Mouse (Mus musculus) layer of hippocampus, adult 9-10 months (tissue): ENCODE measurements at regions not wholly inside any gene's neighbourhood (a gene's known extent, or its start where the extent isn't known, plus 50 kb on each side); places are given as distances from the start of the nearest gene placed in this dataset.

Experiments used
- DNase-seq: peaks from one replicate; pipeline ENCODE4 v3.0.0; 2022; ENCODE audit warnings: low spot score

GRCm38 (mm10) chr15:41154551-41155151 is 1020.5 kb downstream of the 9330182O14Rik start:
- no peak for DNase-seq

DNA sequence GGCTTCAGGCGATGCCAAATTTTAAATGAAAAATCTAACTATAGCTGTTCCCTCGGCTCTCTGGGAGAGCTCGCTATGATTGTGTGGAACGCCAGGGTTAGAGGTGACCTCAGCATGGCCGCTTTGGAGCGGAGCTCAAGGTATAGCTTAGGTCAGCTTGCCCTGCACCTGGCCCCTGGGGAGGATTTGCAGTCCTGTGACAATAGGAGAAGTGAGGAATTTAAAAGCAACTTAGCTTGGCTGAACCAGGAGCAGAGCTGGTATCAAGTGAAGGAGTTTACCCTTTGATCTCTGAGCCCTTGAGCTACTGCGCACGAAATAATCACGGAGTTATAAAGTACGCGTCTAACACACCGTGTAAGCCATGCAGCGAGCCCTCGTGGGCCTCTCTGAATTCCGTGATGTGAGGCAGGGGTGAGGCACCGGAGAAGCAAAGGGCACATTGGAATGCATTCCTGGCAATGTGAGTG is 1021.0 kb downstream of the 9330182O14Rik start:
- no peak for DNase-seq

DNA sequence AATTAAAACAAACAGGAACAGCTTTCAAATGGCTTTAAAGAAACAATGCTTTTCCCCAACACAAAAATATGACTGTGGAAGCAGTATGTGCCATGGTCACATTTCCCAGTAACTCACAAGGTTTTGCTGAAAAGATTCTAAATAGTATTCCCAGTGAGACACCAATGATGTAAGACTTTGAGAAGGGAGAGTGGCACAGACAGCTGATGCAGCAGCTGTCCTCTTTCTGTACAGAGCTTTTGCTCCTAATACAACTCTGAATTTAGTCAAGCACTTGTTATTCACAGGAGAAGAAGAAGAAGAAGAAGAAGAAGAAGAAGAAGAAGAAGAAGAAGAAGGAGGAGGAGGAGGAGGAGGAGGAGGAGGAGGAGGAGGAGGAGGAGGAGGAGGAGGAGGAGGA is 1023.6 kb downstream of the 9330182O14Rik start:
- no peak for DNase-seq

GRCm38 (mm10) chr15:41162268-41162667 is 1028.1 kb downstream of the 9330182O14Rik start:
- no peak for DNase-seq

- peak; percentile 37 for DNase-seq
Observed at GRCm38 (mm10) chr15:41162793-41163192, 1028.6 kb downstream of the 9330182O14Rik start.

GRCm38 (mm10) chr15:41163643-41164358 is 1029.6 kb downstream of the 9330182O14Rik start:
- peak; percentile 54 for DNase-seq

DNA sequence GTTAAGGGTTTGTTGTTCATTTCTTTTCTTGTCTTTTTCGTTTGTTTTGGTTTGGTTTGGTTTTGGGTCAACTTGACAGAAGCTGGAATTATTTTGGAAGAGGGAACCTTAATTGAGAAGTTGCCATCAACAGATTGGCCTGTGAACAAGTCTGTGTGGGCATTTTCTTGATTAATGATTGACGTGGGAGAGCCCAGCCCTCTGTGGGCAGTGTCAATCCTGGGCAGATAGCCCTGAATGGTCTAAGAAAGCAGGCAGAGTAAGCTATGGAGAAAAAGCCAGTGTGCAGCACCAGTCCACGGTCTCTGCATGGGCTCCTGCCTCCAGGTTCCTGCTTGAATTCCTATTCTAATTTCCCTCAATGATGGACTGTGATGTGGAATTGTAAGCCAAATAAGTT is 1031.4 kb downstream of the 9330182O14Rik start:
- DNase-seq, result no peak

DNA sequence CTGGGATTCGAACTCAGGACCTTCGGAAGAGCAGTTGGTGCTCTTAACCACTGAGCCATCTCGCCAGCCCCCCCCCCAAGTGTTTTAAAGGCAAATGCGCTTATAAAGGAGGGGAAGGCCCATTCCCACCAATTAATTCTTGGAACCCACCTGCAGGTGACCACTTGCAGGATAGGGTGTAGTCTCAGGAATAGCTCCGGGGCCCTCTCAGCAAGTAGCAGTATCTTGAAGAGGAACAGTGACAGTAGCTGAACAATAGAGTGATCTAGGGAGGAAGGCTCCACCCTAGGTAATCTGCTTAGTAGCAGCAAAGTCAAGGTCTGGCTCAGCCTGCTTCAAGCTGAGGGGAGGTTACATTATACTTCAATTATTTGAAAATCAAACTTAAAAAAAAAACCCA is 1056.6 kb downstream of the 9330182O14Rik start:
- DNase-seq, result no peak

DNA sequence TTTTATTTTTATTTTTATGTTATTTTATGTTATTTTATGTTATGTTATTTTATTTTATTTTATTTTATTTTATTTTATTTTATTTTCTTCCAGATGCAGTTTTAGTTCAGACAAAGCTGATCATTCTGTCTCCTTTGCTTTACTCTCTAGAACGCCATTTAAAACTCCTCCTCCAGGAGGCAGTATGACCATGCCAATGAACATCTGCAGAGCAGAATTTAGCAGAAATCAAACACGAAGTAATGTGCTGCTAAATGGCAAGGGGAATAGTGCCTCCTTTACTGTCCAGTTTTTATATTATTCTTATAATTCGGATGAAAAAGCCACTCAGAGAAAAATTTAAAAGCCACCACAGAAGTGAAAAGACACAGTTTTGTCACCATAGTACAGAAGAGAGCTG is 1059.1 kb downstream of the 9330182O14Rik start:
- DNase-seq, result peak; percentile 85

DNA sequence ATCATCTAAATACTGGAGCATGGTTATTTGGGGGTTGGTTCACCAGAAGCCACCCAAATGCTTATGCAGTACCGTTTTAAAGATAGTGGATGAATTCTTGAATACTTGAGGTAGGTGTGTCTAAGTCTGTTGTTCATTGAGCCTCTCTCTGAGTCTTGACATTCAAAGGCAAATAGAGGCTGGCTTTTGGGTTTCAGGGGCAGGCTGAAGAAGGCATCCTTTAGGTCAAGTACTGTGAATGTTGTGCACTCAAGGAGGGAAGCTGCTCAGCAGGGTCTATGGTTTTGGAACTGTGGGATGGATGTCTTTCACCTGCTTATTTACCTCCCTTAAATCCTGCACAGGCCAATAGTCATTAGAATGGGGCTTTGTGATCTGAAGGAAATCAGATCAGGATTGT is 1089.6 kb downstream of the 9330182O14Rik start:
- DNase-seq, result no peak

- peak; percentile 12 for DNase-seq
Observed at GRCm38 (mm10) chr15:41232406-41233060, 1098.4 kb downstream of the 9330182O14Rik start.
